Mouse (Mus musculus): Measurements from ENCODE around the gene Pmvk. TPM values are rescaled to one million over a fixed set of nuclear protein-coding genes. Genes with fewer than 3 reads are reported as not detected.

The Pmvk gene
- polyA plus RNA-seq, 1 experiment from 2014 or later: 48.0 TPM

- peak within 1 kb of the TSS; percentile 46 for H3K4me3 ChIP-seq (ENCODE audit: low read depth, low read length)
- H3K27me3 ChIP-seq (ENCODE audit: insufficient read depth, low read length): no peaks in the 10 kb centered on the region
- peak within 1 kb of the TSS; percentile 65 for H3K27ac ChIP-seq (ENCODE audit: low read depth)
- peaks cover 9% of the 10 kb centered on the region; the same call in 1 of the 2 replicates for H3K4me1 ChIP-seq (ENCODE audit: insufficient read depth)
- H3K36me3 ChIP-seq (ENCODE audit: insufficient read depth): peaks cover 28% of the 10 kb centered on the region
- DNase-seq: peak; percentile 83
- no peak for TF ChIP-seq CTCF (IDR thresholded peaks at IDR 0.05; ENCODE audit: low read depth)
- H3K9me3 ChIP-seq (ENCODE audit: low read depth, low read length): no peaks in the 10 kb centered on the region
- H3K9ac ChIP-seq: peak within 1 kb of the TSS; percentile 53
- WGBS: 4% methylated on average over 16 of the region's 16 CpGs
- peak; percentile 80 for ATAC-seq (ENCODE audit: insufficient read depth)
- peak within 1 kb of the TSS; percentile 73 for H3K4me2 ChIP-seq
Observed at GRCm38 (mm10) chr3:89436176-89437113, 17.9 kb upstream of the Pmvk start, which contains the start of gene Pbxip1. Gene Pbxip1, plus strand, starts transcription at chr3:89436706.

DNA sequence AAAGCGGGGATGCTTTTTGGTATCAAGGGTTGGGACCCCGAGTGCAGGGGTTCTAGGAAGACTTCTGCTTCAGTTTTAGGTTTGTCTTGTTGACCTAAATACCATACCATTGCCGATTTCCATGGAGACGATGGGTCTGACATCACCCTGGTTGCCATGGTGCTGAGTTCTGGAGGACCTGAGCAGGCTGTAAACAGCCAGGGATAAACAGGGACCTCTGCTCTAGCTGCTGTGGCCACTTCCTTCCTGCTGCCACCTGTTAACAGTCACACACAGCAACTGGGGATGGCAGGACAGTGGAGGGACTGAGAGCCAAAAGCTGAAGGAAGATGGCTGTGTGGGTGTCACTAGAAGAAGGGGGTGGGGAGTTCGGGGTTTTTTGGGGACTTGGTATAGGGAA lies 17.1 kb upstream of the Pmvk start:
- Histone ChIP-seq H3K4me1 (ENCODE audit: insufficient read depth) (peaks cover 6% of the 10 kb centered on the region; the same call in 1 of the 2 replicates), H3K36me3 (ENCODE audit: insufficient read depth) (peaks cover 26% of the 10 kb centered on the region), H3K27ac (ENCODE audit: low read depth) (peak overlapping the region; percentile 65), H3K4me3 (ENCODE audit: low read depth, low read length) (peak overlapping the region; percentile 46), H3K9me3 (ENCODE audit: low read depth, low read length) (no peaks in the 10 kb centered on the region), H3K9ac (peak overlapping the region; percentile 53), H3K4me2 (peak overlapping the region; percentile 73), H3K27me3 (ENCODE audit: insufficient read depth, low read length) (no peaks in the 10 kb centered on the region)
- TF ChIP-seq CTCF (IDR thresholded peaks at IDR 0.05; ENCODE audit: low read depth): no peak
- DNase-seq: peak; percentile 32
- WGBS: 34% methylated on average over 5 of the region's 5 CpGs
- peak; percentile 13; the same call in 1 of the 2 replicates for ATAC-seq (ENCODE audit: insufficient read depth)

DNA sequence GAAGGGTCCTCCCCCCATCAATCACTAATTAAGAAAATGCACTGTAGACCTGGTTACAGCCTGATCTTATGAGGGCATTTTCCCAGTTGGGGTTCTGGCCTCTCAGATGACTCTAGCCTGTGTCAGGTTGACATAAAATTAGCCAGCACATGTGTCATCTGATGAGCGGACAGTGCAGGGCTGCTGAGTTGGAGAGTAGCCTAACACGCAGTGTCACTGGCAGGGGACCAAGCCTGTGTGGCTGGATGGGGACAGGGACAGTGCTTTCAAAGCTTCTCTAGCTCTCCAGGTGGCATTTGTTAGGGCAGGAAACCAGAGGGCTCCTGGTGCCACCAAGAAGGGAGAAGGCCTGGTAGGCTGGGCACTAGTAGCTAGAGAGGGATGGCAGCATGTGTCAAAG lies 13.7 kb upstream of the Pmvk start:
- no peak overlapping the region for H3K4me2 ChIP-seq
- 0 out of 2 replicates have a peak, but pooled peaks cover 2% of the 10 kb centered on the region for H3K36me3 ChIP-seq (ENCODE audit: insufficient read depth)
- ATAC-seq (ENCODE audit: insufficient read depth): no peak
- H3K4me3 ChIP-seq (ENCODE audit: low read depth, low read length): no peak overlapping the region
- no peaks in the 10 kb centered on the region for H3K9me3 ChIP-seq (ENCODE audit: low read depth, low read length)
- no peak overlapping the region for H3K9ac ChIP-seq
- H3K27ac ChIP-seq (ENCODE audit: low read depth): no peak overlapping the region
- WGBS: 75% methylated on average over 2 of the region's 2 CpGs
- TF ChIP-seq CTCF (IDR thresholded peaks at IDR 0.05; ENCODE audit: low read depth): no peak
- no peaks in the 10 kb centered on the region for H3K27me3 ChIP-seq (ENCODE audit: insufficient read depth, low read length)
- DNase-seq: no peak
- peaks cover 6% of the 10 kb centered on the region; the same call in 1 of the 2 replicates for H3K4me1 ChIP-seq (ENCODE audit: insufficient read depth)

GRCm38 (mm10) chr3:89448720-89449537 lies 5.4 kb upstream of the Pmvk start:
- 39% methylated on average over 13 of the region's 13 CpGs for WGBS
- Histone ChIP-seq H3K27ac (ENCODE audit: low read depth) (peak overlapping the region; percentile 76), H3K4me3 (ENCODE audit: low read depth, low read length) (no peak overlapping the region), H3K9me3 (ENCODE audit: low read depth, low read length) (no peaks in the 10 kb centered on the region), H3K4me2 (peak overlapping the region; percentile 40), H3K36me3 (ENCODE audit: insufficient read depth) (peaks cover 19% of the 10 kb centered on the region; the same call in 1 of the 2 replicates), H3K9ac (no peak overlapping the region), H3K4me1 (ENCODE audit: insufficient read depth) (peaks cover 14% of the 10 kb centered on the region), H3K27me3 (ENCODE audit: insufficient read depth, low read length) (no peaks in the 10 kb centered on the region)
- no peak for TF ChIP-seq CTCF (IDR thresholded peaks at IDR 0.05; ENCODE audit: low read depth)
- ATAC-seq (ENCODE audit: insufficient read depth) (peak; percentile 87), DNase-seq (peak; percentile 80)

DNA sequence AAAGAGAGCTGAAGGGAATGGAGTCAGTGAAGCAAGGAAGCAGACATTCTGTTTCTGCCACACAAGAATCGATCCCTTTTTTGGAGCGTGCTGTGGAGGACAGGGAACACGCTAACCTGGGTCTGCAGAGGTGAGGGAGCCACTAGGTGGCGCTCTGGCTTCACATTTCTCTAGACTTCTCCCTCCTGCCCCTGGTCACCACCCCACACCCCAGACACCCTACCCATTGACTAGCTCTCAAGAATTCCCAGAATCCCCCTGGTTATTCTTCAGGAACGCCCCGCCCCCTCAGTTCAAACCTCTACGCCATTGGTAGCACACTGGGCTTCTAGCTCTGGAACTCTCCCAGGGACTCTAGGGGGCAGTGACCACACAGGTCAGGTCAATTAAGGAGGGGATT lies 4.8 kb upstream of the Pmvk start:
- Histone ChIP-seq H3K9me3 (ENCODE audit: low read depth, low read length) (no peaks in the 10 kb centered on the region), H3K4me3 (ENCODE audit: low read depth, low read length) (no peak overlapping the region), H3K27ac (ENCODE audit: low read depth) (peak overlapping the region; percentile 50; the same call in 1 of the 2 replicates), H3K9ac (no peak overlapping the region), H3K4me2 (peak overlapping the region; percentile 40), H3K4me1 (ENCODE audit: insufficient read depth) (peaks cover 14% of the 10 kb centered on the region), H3K27me3 (ENCODE audit: insufficient read depth, low read length) (no peaks in the 10 kb centered on the region), H3K36me3 (ENCODE audit: insufficient read depth) (peaks cover 19% of the 10 kb centered on the region; the same call in 1 of the 2 replicates)
- peak; percentile 77 for TF ChIP-seq CTCF (IDR thresholded peaks at IDR 0.05; ENCODE audit: low read depth)
- WGBS: 37% methylated on average over 7 of the region's 7 CpGs
- DNase-seq (peak; percentile 83), ATAC-seq (ENCODE audit: insufficient read depth) (peak; percentile 39; the same call in 1 of the 2 replicates)

- H3K27ac ChIP-seq (ENCODE audit: low read depth): peak overlapping the region; percentile 58; the same call in 1 of the 2 replicates
- no peaks in the 10 kb centered on the region for H3K9me3 ChIP-seq (ENCODE audit: low read depth, low read length)
- H3K9ac ChIP-seq: no peak overlapping the region
- no peak for TF ChIP-seq CTCF (IDR thresholded peaks at IDR 0.05; ENCODE audit: low read depth)
- peak; percentile 60 for DNase-seq
- H3K4me2 ChIP-seq: no peak overlapping the region
- peaks cover 14% of the 10 kb centered on the region for H3K4me1 ChIP-seq (ENCODE audit: insufficient read depth)
- peak; percentile 37; the same call in 1 of the 2 replicates for ATAC-seq (ENCODE audit: insufficient read depth)
- no peak overlapping the region for H3K4me3 ChIP-seq (ENCODE audit: low read depth, low read length)
- WGBS: 44% methylated on average over 1 of the region's 1 CpGs
- 0 out of 2 replicates have a peak, but pooled peaks cover 7% of the 10 kb centered on the region for H3K36me3 ChIP-seq (ENCODE audit: insufficient read depth)
- no peaks in the 10 kb centered on the region for H3K27me3 ChIP-seq (ENCODE audit: insufficient read depth, low read length)
Observed at GRCm38 (mm10) chr3:89451916-89452315, 2.4 kb upstream of the Pmvk start.
